Mouse (Mus musculus): ENCODE results near the gene Gne.

Gne gene

GRCm38 (mm10) chr4:44092359-44092758, 8.4 kb upstream of the Gne start:
- no peaks in the 10 kb centered on the region for H3K27me3 ChIP-seq (ENCODE audit: control insufficient read depth, insufficient read depth, low read length, poor library complexity, severe bottlenecking)
- H3K36me3 ChIP-seq (ENCODE audit: control insufficient read depth, insufficient read depth, low read length, poor library complexity, severe bottlenecking): no peaks in the 10 kb centered on the region
- DNase-seq (ENCODE audit: low read depth, low spot score): no peak

DNA sequence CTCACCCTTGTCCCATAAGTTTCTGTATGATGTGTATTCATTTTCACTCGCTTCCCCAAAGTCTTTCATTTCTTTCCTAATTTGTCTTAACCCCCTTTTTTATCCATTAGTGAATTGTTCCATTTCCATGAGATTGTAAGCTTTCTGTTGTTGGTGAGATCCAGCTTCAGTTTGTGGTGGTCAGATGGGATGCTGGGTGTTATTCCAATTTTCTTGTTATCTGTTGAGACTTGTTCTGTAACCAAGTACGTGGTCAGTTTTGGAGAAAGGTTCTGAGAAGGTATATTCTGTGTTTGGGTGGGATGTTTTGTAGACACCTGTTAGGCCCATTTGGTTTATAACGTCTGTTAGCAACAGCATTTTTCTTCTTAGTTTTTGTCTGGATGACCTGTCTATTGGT, 1.6 kb upstream of the Gne start:
- Histone ChIP-seq H3K36me3 (ENCODE audit: control insufficient read depth, insufficient read depth, low read length, poor library complexity, severe bottlenecking) (no peaks in the 10 kb centered on the region), H3K27me3 (ENCODE audit: control insufficient read depth, insufficient read depth, low read length, poor library complexity, severe bottlenecking) (no peaks in the 10 kb centered on the region)
- no peak for DNase-seq (ENCODE audit: low read depth, low spot score)

DNA sequence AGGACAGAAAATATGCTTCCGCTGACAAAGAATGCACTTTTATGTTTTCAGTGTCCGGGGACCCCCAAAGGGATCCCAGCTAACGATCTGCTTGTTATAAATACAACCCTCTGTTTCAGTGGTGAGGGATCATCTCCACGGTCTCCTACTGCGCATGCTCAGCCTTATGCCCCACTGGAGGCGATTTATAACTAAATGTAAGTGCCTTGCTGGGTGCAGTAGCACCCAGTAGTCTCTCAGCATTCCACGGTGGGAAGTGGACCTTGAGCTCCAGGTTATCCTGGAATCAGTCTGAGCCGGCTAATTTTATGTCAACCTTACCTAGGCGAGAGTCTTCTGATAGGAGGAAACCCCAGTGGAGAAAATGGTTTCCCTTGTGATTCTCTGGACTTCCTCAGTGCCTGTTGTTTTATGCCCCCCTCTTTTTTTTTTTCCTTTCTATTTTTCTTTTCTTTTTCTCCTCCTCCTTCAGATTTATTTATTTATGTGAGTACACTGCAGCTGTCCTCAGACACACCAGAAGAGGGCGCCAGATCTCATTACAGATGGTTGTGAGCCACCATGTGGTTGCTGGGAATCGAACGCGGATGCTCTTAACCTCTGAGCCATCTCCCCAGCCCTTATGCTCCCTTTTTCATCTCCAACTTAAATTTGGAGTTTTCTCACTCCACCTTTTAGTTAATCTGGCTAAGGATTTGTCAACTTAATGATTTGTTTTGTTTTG, 787 bp upstream of the Gne start:
- Histone ChIP-seq H3K36me3 (ENCODE audit: control insufficient read depth, insufficient read depth, low read length, poor library complexity, severe bottlenecking) (no peaks in the 10 kb centered on the region), H3K27me3 (ENCODE audit: control insufficient read depth, insufficient read depth, low read length, poor library complexity, severe bottlenecking) (no peaks in the 10 kb centered on the region)
- DNase-seq (ENCODE audit: low read depth, low spot score): no peak

DNA sequence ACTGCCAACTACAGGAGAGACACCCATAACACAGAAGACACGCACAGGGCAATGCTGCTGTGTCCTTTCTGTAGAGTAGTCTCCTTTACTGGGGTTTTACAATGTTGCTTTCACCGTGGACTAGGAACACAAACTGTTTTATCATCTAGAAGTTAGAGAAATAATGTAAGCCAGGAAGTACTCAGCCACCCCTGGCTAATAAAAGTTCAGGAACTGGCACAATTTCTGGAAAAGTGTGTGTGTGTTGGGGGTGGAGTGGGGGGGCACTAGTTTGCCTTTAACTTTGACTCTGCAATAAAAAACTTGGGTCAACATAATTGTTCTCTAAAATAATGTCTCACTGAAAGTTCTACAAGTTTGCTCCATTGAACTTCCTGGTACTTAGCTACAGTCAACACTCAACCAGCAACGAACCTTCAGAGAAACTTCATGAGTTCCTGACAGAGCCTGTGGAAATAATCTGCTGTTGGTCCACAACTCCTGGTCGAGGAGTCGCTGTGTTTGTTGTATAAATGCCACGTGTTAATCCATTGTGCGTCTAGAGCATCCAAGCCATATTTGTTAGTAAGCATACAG, 5.5 kb downstream of the Gne start:
- DNase-seq (ENCODE audit: low read depth, low spot score): no peak
- Histone ChIP-seq H3K27me3 (ENCODE audit: control insufficient read depth, insufficient read depth, low read length, poor library complexity, severe bottlenecking) (no peaks in the 10 kb centered on the region), H3K36me3 (ENCODE audit: control insufficient read depth, insufficient read depth, low read length, poor library complexity, severe bottlenecking) (no peaks in the 10 kb centered on the region)

DNA sequence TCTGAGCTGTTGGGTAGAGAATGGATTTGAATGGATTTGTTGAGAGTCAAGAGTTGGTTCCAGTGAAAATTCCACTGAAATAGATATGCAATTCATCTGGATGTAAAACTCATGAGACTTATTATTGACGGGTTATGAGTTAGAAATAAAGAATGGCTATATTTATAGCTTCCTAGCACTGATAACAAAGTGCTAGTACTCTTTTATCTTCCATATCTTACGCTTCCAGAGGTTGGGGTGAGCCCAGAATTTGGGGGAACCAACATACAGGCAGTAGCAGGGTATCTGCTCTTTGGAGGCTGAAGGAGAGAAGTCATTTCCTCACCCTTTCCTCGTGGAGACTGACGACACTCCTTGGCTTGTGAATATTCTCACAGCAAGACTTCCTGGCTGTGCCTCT, 9.6 kb downstream of the Gne start:
- DNase-seq (ENCODE audit: low read depth, low spot score): no peak
- H3K36me3 ChIP-seq (ENCODE audit: control insufficient read depth, insufficient read depth, low read length, poor library complexity, severe bottlenecking): no peaks in the 10 kb centered on the region
- H3K27me3 ChIP-seq (ENCODE audit: control insufficient read depth, insufficient read depth, low read length, poor library complexity, severe bottlenecking): no peaks in the 10 kb centered on the region

DNA sequence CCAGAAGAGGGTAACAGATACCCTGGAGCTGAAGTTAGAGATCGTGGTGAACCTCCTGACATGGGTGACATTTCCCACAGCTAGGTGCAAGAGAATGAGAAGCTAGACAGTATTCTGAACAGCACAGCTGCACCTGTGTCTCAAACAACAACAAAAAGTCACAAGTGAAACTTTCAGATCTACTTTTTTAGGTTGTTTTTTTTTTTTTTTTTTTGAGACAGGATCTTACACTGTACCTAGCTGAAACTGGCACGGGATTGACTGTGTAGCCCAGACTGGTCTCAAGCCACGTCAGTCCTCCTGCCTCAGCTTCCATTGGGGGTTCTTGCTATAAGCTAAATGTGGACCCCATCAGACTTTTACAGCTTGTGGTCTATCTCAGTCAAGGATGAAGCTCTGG, 10.2 kb downstream of the Gne start:
- DNase-seq (ENCODE audit: low read depth, low spot score): peak; percentile 69
- H3K36me3 ChIP-seq (ENCODE audit: control insufficient read depth, insufficient read depth, low read length, poor library complexity, severe bottlenecking): no peaks in the 10 kb centered on the region
- H3K27me3 ChIP-seq (ENCODE audit: control insufficient read depth, insufficient read depth, low read length, poor library complexity, severe bottlenecking): no peaks in the 10 kb centered on the region

DNA sequence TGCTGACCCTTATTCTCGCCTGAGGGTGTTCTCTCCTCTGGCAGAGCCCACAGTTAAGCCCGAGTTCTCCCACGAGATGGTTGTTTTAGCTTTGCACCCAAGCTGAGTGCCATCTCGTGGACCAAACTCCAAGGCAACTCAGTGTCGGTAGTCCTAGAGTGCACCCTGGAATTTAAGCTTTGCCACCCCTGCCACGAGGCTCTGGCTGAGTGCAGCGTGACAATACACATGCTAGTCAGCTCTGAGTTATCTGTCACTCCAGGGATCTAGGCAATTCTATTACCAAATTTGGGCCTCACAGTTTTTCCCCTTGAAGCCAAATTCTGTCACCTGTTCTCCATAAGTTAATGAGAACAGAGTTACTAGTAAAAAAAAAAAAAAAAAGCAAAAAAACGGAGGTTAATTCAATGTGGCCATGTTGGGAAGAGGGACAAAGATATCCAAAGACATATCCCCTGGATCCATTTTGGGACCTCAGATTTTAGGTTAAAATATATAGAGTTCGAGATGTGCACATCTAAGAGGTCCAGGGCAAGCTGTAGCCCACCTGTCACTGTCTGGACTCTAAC, 11.0 kb downstream of the Gne start:
- no peak for DNase-seq (ENCODE audit: low read depth, low spot score)
- Histone ChIP-seq H3K36me3 (ENCODE audit: control insufficient read depth, insufficient read depth, low read length, poor library complexity, severe bottlenecking) (no peaks in the 10 kb centered on the region), H3K27me3 (ENCODE audit: control insufficient read depth, insufficient read depth, low read length, poor library complexity, severe bottlenecking) (no peaks in the 10 kb centered on the region)

DNA sequence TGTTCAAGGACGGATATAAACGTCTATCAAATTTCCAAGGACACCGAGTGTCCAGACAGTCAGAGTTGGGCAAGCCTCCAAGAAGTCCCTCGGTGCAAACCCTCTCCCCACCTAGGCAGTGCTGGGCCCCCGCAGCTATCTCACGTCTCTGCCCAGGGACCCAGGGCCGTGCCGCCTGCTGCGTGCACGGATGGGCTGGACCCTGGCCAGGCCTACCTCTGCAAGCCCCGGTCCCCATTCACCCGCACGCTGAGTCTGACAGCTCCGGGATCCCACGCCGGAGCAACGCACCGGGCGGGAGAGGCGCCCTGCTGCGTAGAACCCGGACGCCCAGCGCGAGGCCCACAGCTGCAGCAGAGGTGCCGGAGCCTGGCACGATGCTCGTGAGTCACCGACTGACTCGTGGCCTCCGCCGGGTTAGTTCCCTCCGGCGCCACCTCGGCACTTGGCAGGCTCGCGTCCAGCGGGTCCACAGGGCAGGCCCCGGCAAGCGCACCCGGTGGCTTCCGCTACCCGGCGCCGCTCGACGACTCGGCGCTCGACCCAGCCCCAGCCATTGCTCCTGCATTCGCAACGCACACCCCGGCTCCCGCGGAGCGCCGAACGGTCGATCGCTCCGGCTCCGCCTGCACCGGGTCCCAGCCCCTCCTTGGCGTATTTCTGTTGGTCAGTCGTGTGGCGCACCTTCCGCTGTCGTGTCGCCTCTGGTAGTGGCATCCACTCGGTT, 11.7 kb downstream of the Gne start:
- Histone ChIP-seq H3K27me3 (ENCODE audit: control insufficient read depth, insufficient read depth, low read length, poor library complexity, severe bottlenecking) (no peaks in the 10 kb centered on the region), H3K36me3 (ENCODE audit: control insufficient read depth, insufficient read depth, low read length, poor library complexity, severe bottlenecking) (no peaks in the 10 kb centered on the region)
- DNase-seq (ENCODE audit: low read depth, low spot score): peak; percentile 90

DNA sequence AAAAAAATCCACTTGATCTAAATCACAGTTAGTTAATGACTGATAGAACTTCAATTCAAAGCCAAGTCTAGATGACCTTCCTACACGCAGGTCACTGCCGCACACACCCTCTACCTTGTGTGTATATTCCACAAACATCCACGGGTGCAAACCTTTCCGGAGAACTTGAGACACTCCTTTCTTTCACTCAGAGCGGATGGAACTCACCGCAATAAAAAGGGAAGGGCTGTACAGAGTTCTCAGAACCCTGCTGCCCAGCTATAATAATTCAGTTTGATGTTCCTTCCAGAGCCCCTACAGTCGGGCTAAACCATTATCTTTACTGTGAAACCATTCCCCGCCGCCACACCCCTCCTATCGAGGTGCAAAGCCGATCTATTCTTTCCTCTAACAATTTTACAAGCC, 12.2 kb downstream of the Gne start:
- DNase-seq (ENCODE audit: low read depth, low spot score): peak; percentile 20
- Histone ChIP-seq H3K27me3 (ENCODE audit: control insufficient read depth, insufficient read depth, low read length, poor library complexity, severe bottlenecking) (no peaks in the 10 kb centered on the region), H3K36me3 (ENCODE audit: control insufficient read depth, insufficient read depth, low read length, poor library complexity, severe bottlenecking) (no peaks in the 10 kb centered on the region)

GRCm38 (mm10) chr4:44070641-44071040, 13.3 kb downstream of the Gne start:
- Histone ChIP-seq H3K27me3 (ENCODE audit: control insufficient read depth, insufficient read depth, low read length, poor library complexity, severe bottlenecking) (no peaks in the 10 kb centered on the region), H3K36me3 (ENCODE audit: control insufficient read depth, insufficient read depth, low read length, poor library complexity, severe bottlenecking) (no peaks in the 10 kb centered on the region; the same call in 1 of the 2 replicates)
- DNase-seq (ENCODE audit: low read depth, low spot score): no peak

DNA sequence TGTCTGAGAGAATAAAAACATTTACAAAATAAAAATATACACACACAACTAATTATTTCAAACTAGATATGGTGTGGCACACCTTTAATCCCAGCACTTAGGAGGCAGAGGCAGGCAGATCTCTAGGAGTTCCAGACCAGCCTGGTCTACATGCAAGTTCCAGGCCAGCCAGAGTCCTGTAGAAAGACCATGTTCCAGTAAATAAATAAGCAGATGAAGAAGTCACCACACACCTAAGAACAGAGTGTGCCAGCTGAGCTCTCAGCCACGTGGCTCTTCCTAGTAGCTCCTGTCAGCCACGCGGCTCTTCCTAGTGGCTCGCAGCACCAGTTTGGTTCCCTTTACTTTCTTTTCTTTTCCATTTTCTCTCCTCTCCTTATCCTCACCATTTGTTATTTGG, 14.6 kb downstream of the Gne start:
- Histone ChIP-seq H3K27me3 (ENCODE audit: control insufficient read depth, insufficient read depth, low read length, poor library complexity, severe bottlenecking) (no peaks in the 10 kb centered on the region), H3K36me3 (ENCODE audit: control insufficient read depth, insufficient read depth, low read length, poor library complexity, severe bottlenecking) (no peaks in the 10 kb centered on the region; the same call in 1 of the 2 replicates)
- DNase-seq (ENCODE audit: low read depth, low spot score): no peak

DNA sequence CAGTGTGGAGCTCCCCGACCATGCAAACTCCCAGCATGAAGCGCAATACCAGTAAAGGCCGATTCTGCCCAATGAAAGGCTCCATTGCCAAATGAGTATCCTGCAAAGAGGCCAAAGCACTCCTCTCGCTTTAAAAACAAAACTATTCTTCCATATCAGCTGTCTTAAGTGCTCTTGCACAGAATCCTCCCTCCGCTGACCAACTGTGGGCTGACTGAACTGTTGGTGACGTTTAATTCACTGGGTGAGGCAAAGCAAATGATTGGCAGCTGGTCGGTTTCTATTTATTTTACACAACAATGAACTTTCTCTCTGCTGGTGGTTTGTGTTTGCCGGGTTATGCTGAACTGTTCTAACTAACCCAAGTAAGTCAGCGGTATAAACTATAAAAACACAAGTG, 15.2 kb downstream of the Gne start:
- Histone ChIP-seq H3K27me3 (ENCODE audit: control insufficient read depth, insufficient read depth, low read length, poor library complexity, severe bottlenecking) (no peaks in the 10 kb centered on the region), H3K36me3 (ENCODE audit: control insufficient read depth, insufficient read depth, low read length, poor library complexity, severe bottlenecking) (no peaks in the 10 kb centered on the region; the same call in 1 of the 2 replicates)
- peak; percentile 46 for DNase-seq (ENCODE audit: low read depth, low spot score)

DNA sequence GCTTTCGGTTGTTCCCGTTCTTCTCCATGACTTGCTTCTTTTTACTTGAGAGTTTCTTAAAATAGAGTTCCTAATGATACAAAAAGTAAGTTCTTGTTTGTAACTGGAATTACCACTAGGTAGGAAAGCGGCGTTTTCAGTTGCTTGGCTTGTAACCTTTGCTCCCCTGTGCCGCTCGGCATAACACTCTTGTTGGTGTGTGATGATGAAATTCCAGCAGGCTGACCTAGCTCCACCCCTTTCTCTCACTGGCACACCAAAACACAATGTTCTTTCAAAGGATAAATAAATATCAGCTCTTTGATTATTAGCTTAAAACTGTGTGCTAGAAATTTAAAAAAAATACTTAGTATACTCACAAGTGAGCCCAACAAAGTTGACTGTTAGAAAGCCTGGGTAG, 17.1 kb downstream of the Gne start:
- DNase-seq (ENCODE audit: low read depth, low spot score): no peak
- H3K27me3 ChIP-seq (ENCODE audit: control insufficient read depth, insufficient read depth, low read length, poor library complexity, severe bottlenecking): no peaks in the 10 kb centered on the region
- H3K36me3 ChIP-seq (ENCODE audit: control insufficient read depth, insufficient read depth, low read length, poor library complexity, severe bottlenecking): no peaks in the 10 kb centered on the region; the same call in 1 of the 2 replicates

DNA sequence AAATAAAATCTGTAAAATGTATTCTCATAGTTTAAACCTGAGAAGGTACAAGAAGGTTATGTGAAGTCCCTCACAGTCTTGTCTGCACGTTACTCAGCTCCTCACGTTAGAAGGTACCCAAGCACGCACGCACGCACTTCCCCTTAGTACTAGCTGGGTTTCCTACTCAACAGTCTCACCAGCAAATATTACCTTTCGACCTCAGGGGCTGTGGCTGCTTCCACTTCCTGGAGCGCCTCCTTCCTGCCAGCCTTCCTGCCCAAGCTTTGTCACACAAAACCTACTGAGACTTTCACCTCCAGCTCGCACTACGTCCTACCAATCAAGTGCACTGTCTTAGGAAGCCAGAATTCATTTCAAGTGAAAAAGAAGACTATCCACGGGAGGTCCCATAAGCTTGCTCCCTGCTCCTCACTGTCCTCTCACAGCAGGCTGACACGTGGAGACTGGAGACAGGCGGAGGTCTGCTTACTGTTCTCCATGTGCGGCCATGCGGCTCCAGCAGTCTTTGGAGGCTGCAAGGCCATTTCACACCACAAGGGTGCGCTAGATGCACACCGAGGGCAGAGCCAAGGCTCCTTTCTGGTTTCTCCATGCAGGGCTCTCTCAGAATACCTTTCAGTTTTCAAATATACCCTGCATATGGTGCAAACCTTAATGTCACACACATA, 18.5 kb downstream of the Gne start:
- peak; percentile 94 for DNase-seq (ENCODE audit: low read depth, low spot score)
- H3K36me3 ChIP-seq (ENCODE audit: control insufficient read depth, insufficient read depth, low read length, poor library complexity, severe bottlenecking): no peaks in the 10 kb centered on the region; the same call in 1 of the 2 replicates
- no peaks in the 10 kb centered on the region for H3K27me3 ChIP-seq (ENCODE audit: control insufficient read depth, insufficient read depth, low read length, poor library complexity, severe bottlenecking)

Measured in splenic B cell, adult 2 months (primary cell).